Mouse (Mus musculus) pancreas, adult 10 weeks (tissue): ENCODE results near the gene Etfb. TPM values are rescaled to one million over a fixed set of nuclear protein-coding genes. Genes with fewer than 3 reads are reported as not detected.

Source experiments
- polyA plus RNA-seq: library from polyadenylated mRNA; stranded (reverse); fragments of 350-450 nt; fragmentation: Illumina TruSeq; extraction: RNeasy Lipid Tissue Mini Kit (QIAGEN cat#74804); gene quantifications from one replicate; pipeline ENCODE4 v1.2.3, GENCODE M21; 2015; ENCODE audit warnings: low read depth, low replicate concordance; ENCODE audit not compliant: insufficient read depth

Gene Etfb
- 52.6 TPM for polyA plus RNA-seq

DNA sequence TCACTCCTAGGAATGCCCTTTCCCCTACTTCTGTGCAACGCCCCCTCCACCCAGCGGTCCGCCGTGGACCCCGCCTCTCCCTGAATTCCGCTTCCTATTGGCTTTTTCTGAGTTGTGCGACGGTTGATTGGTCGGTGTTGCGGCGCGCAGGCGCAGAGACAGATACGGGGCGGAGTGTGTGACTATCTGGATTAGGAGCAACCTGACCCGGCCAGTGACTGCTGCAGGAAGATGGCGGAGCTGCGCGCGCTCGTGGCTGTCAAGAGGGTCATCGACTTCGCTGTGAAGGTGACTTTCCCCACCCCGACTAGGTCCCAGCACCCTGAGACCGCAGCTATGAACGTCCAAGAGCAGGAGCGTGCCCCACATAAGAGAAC lies at the start of gene Etfb, which contains the start of gene Gm45233:
Gene Etfb, plus strand, starts transcription at position 167 of the 377 bp plus-strand sequence.
Gene Gm45233, plus strand, starts transcription at position 212 of the 377 bp plus-strand sequence.

GRCm38 (mm10) chr7:43408131-43408553 lies 35.7 kb upstream of the Etfb start, which contains the start of gene Siglecg:
Siglecg (plus strand) TSS chr7:43408204.

DNA sequence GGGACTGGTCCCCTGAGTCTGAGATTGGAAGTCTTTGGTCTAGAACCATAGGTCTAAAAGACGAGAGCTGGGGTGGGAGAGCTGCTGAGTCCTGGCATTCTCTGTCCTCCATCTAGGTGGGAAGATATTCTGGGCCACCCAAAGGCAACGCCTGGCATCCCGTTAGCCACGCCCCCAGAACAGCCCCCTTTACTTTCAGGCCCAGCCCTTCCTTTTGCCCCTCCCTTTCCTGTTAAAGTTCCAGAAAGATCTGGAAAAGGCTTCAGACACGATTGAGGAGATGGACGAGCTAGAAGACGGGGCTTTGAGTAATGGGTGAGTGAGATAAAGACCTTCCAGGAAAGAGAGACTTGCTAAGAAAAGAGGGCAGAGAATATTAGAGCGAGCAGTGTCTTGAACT lies 16.5 kb upstream of the Etfb start, which contains the start of gene Lim2:
Gene Lim2, plus strand, starts transcription at position 265 of the 400 bp plus-strand sequence.

DNA sequence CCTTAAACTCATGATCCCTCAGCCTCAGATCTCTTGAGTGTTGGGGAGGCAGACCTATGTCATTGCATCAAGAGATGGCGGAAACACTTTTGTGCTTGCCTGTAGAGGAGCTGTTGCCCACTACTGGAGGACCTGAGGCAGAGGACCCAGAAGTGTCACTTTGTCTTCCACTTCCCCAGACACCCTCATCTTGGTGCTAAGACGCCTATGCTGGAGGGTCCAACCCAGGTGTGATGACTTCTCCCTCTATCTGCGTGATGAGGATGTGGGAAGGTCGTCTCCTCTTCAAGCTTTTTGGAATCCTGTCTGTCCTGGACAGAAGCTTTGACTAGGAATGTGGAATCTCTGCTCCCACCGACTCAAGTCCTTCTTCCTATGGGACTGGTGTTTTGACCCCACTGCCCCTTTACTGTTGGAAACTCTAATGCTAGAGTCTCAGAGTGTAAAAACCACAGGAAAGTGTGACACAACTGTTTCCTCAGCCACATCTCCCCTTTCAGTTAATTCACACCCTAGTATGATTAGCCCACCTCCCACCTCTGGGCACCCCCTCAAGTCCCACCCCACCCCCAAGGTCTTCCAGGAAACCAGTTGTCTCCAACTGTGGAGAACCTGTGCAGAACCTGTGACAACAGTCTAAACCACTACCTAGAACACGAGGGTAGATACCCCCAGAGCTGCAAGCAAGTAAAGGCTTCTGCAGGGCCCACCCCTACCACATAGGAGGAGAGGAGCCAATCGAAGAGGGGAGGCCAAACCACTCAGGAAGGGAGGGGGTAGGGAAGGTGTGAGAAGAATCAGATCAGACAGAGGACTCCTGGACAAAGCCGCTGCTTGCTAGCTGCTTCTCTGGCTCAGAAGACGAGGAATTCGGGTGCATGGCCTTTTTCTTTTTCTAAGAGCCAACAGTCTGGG lies 7.3 kb upstream of the Etfb start, which contains the start of gene Nkg7:
Gene Nkg7, plus strand, starts transcription at position 733 of the 915 bp plus-strand sequence.

GRCm38 (mm10) chr7:43440482-43440881 lies 3.4 kb upstream of the Etfb start, which contains the start of gene Cldnd2:
Cldnd2 (plus strand) TSS chr7:43440782.

DNA sequence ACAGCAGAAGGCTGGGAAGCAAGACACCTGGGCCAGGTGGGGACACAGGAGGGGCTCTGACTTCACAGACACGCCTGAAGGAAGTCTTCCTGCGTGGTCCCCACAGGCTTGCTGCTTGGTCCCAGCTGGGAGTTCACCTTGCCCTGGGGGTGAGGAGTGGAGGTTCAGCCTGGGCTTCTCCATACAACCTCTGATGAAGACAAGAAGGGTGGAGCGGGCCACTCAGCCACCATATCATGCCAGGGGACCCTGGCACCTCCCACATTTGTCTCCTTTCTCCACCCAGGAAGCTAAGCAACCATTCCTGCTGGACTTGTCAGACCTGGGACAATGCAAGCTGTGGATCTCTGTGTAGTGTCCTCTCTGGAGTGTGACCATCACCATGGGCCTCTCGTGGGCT lies 19.0 kb downstream of the Etfb start, which contains the start of gene Vsig10l:
Gene Vsig10l, plus strand, starts transcription at position 301 of the 400 bp plus-strand sequence.

DNA sequence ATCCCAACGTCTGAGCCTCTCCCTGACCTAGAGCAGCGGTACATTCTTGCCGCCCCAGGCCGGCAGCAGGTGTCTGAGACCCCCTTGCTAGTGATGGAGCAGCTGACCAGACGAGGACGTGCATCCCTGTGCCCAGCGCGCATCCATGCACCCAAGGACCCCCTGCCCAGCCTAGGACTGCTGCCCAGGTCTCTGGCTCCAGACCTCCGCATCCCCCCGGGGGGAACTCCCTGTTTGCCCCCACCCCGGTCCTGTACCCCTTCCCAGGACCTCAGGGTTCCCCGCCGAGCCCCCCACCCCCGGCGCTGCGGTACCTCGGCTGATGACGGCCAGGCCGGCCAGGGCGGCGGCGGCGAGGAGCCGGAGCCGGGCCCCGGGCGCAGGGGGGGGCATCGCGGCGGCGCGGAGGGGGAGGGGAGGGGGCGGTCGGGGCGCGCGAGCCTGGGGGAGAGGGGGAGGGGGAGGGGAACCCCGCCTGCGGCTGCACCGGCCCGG lies 45.8 kb downstream of the Etfb start, which contains the start of gene Iglon5:
Gene Iglon5, minus strand, starts transcription at position 445 of the 495 bp plus-strand sequence.

Other genes with a start within 250 kb of the Etfb start
- gene Zfp715, start 130.8 kb upstream of the Etfb start, polyA plus RNA-seq, result 10.6 TPM
- gene Siglecf, start 92.7 kb upstream of the Etfb start, polyA plus RNA-seq, result not detected
- 0.42 TPM for gene Siglecg, start 35.9 kb upstream of the Etfb start, polyA plus RNA-seq
- not detected for gene Lim2, start 16.4 kb upstream of the Etfb start, polyA plus RNA-seq
- not detected for gene Nkg7, start 7.0 kb upstream of the Etfb start, polyA plus RNA-seq
- not detected for gene Cldnd2, start 3.3 kb upstream of the Etfb start, polyA plus RNA-seq
- gene Gm45233, start within 50 bp of the Etfb start, polyA plus RNA-seq, result not detected
- 0.41 TPM for gene Vsig10l, start 19.1 kb downstream of the Etfb start, polyA plus RNA-seq
- gene Iglon5, start 46.0 kb downstream of the Etfb start, polyA plus RNA-seq, result 0.52 TPM
- not detected for gene 4931406B18Rik, start 61.9 kb downstream of the Etfb start, polyA plus RNA-seq
- gene Cd33, start 100.3 kb downstream of the Etfb start, polyA plus RNA-seq, result 1.2 TPM
- gene Zfp658, start 118.2 kb downstream of the Etfb start, polyA plus RNA-seq, result 2.8 TPM
- gene Zfp719, start 135.5 kb downstream of the Etfb start, polyA plus RNA-seq, result 1.9 TPM
- gene Zfp819, start 163.1 kb downstream of the Etfb start, polyA plus RNA-seq, result not detected
- not detected for gene Ceacam18, start 190.6 kb downstream of the Etfb start, polyA plus RNA-seq
- gene Siglece, start 216.1 kb downstream of the Etfb start, polyA plus RNA-seq, result not detected
- 2.3 TPM for gene Ctu1, start 227.9 kb downstream of the Etfb start, polyA plus RNA-seq
- gene Klk14, start 246.3 kb downstream of the Etfb start, polyA plus RNA-seq, result not detected